Mouse (Mus musculus) C2C12 (cell line): ENCODE results near the gene Zfp335.

ENCODE experiments used
- CEBPB ChIP-seq: IDR thresholded peaks from one replicate; pipeline ENCODE4 v1.6.1; 2011; ENCODE audit warnings: low read depth, mild to moderate bottlenecking, control low read depth, moderate library complexity
- CTCF ChIP-seq: IDR thresholded peaks from one replicate; pipeline ENCODE4 v1.5.1; 2011; ENCODE audit not compliant: control insufficient read depth, insufficient read depth, insufficient read length
- FOSL1 ChIP-seq: IDR thresholded peaks from one replicate; pipeline ENCODE4 v1.8.0; 2011; ENCODE audit warnings: mild to moderate bottlenecking, low read length; ENCODE audit not compliant: poor library complexity, insufficient read depth, severe bottlenecking
- MYOD1 ChIP-seq: IDR thresholded peaks from one replicate; pipeline ENCODE4 v1.6.1; 2011; ENCODE audit warnings: low read depth; ENCODE audit not compliant: control insufficient read depth, insufficient read length
- MYOG ChIP-seq: IDR thresholded peaks from one replicate; pipeline ENCODE4 v1.6.1; 2011; ENCODE audit not compliant: control insufficient read depth, insufficient read length; ENCODE audit errors: extremely low read depth
- USF1 ChIP-seq: IDR thresholded peaks from one replicate; pipeline ENCODE4 v1.6.1; 2011; ENCODE audit warnings: low read depth, mild to moderate bottlenecking, control low read depth, moderate library complexity

DNA sequence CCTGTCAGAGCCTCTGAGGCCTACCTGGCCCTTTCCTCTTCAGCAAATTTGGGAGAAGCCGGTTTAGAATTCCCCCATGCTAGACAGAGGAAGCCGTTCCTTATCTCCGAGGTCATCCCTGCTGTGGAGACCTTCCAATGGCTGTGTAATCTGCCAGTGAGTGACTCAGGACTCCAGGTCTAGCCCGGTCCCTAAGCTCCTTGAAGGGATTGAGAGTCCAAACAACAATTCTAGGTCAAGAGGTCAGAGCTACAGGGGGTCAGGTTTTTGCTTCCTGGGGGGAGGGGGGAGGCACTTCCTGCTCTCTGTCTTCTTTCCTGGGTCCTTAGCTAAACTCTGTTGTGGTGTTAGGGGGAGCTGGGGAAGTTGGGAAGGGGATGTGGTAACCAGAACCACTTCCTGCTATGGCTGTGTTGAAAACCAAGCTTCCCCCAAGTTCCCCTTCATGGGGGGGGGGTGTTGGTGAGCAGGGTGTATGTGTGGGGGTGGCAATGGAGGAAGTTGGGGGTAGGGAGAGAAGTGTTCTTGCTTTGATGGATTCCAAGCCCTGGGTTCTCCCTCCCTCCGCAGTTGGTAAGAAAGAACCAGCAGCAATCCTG is 31.2 kb upstream of the Zfp335 start:
- TF ChIP-seq CTCF = no peak
- no peak for TF ChIP-seq FOSL1
- TF ChIP-seq MYOG = no peak
- no peak for TF ChIP-seq MYOD1
- TF ChIP-seq USF1 = no peak
- no peak for TF ChIP-seq CEBPB
